Mouse (Mus musculus) embryo, embryonic 10.5 days (tissue): ENCODE data around the gene Carmil2.

Source experiments
- DNase-seq: peaks from one replicate; pipeline ENCODE4 v3.0.0-alpha.2; 2015; ENCODE audit warnings: low spot score

The Carmil2 gene

DNA sequence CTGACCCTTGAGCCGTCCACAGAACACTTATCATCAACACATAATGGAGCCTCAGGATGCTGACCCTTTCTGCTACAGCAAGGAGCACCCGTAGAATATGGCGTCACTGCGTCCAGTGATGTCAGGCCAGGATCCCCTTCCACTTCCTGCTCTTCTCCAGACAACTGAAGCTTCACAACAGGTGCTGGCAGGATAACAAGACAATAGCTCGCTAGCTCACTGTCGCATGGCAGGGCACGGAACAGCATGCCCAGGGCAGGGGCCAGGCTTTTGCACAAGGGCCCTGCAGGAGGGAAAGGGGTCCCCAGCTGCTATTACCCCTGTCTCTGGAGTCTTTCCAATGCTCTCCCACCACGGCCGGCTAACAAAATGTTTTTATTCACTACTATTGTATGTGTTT, 36.8 kb downstream of the Carmil2 start:
- DNase-seq, result no peak

DNA sequence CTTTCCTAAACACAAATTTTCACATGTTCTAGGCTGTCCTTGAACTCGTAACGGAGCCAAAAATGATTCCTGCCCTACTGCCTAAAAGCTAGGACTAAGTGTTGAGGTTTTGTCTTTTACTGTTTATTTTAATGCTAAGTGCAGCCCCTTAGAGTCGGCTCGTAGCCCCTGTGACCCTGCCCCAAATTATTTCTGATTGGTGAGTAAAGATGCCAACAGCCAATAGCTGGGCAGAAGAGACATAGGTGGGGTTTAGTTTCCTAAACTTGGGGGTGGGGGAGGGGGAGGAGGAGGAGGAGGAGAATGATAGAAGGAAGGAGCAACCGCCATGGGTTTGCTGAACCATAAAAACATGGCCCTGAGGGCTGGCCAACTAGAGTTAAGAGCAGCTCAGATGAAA, 39.7 kb downstream of the Carmil2 start:
- no peak for DNase-seq

DNA sequence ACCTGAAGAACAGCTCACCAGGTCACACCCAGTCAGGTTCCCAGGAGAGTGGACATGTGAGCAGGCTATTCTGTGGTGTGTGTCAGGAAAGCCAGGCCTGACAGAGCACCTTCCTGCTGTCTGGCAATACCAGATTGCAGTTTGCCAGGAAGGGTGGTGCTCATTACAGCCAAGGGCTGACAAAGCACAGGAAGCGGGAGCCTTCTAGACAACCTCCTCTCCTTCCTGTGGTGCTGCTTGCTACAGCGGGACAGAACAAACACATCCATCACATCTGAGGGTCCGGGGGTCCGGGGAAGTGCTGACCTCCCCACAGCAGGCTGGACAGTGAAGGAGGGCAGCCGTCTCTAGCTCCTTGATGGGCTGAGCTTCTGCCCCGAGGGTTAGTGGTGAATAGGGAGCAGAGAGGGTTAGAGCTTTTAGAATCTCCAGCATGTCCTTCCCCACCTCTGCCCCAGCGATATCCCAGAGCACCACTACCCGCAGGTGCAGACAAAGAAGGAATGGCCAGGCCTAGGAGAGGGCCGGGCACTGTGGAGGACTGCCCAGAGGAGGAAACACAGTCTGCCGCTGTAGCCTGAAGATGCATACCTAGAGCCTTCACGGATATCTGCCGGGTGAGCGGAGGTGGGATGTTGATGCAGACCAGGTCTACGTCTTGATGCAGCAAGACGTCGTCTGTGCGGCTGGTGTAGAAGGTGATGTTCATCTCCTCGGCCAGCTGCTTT, 41.5 kb downstream of the Carmil2 start:
- DNase-seq, result no peak

DNA sequence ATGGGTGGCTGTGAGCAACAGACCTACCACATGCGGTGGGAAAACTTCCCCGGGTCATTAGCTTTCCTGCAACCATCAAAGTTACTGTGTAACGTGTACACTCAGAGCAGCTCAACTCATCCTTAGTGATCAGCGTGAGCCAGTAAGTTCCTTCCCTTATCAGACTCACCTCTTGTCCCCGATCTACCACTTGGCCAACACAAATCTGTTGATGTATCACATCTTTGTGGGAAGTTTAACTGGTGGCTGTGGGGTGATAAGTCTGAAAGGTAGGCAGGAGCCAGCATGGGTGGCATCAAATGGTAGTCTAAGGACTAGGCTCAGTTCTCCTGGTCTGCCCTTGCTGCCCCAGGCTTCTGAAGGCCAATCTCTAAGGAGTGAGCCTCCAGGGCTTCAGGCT, 46.1 kb downstream of the Carmil2 start:
- no peak for DNase-seq

DNA sequence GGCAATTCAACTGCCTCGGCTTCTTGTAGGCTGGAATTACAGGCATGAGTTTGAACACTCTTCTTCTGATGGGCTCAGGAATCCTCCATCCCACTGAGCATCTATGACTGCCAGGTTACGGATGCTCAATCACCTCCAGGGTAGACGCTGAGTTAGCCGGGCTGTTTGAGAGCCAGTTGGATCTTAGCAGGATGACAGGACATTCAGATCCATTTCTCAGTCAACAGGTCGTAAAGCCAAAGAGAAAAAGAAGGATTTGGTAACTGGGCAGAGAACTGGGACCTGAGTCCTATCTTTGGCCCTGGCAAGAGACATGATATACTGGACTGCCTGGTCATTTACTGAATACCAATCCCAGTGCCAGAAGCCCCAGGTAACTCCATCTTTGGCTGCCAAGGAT, 53.1 kb downstream of the Carmil2 start:
- DNase-seq, result no peak

DNA sequence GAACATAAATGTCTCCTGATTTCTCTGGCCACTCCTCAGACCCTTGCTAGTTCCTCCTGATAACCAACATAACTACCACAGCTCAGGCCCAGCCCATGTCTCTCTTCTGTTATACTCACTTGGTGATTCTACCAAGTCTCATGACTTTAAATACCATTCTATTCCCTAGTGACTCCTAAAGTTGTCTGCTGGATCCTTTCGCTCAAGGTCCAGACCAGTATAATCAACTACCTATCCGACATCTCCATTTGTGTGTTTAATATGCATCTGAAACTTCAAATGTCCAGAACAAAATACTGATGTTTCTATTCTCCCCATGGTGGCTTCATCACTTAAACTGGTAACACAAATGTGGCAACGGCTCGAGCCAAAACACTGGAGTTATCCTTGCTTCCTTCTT, 57.2 kb downstream of the Carmil2 start:
- DNase-seq, result no peak
